Mouse (Mus musculus): ENCODE data around the gene 2610028H24Rik.

2610028H24Rik gene

GRCm38 (mm10) chr10:76488265-76488664 is 39.4 kb downstream of the 2610028H24Rik start:
- no peak for DNase-seq (ENCODE audit: low read depth, low spot score)

- DNase-seq (ENCODE audit: low read depth, low spot score), result no peak
These were observed 40.3 kb downstream of the 2610028H24Rik start for GRCm38 (mm10) chr10:76489205-76489604.

- DNase-seq (ENCODE audit: low read depth, low spot score), result no peak
These were observed 44.6 kb downstream of the 2610028H24Rik start for GRCm38 (mm10) chr10:76493527-76493926.

- DNase-seq (ENCODE audit: low read depth, low spot score), result no peak
These were observed 46.6 kb downstream of the 2610028H24Rik start for GRCm38 (mm10) chr10:76495501-76495900.

- no peak for DNase-seq (ENCODE audit: low read depth, low spot score)
These were observed 47.5 kb downstream of the 2610028H24Rik start for GRCm38 (mm10) chr10:76496366-76496765.

GRCm38 (mm10) chr10:76497522-76497921 is 48.6 kb downstream of the 2610028H24Rik start:
- DNase-seq (ENCODE audit: low read depth, low spot score), result no peak

- DNase-seq (ENCODE audit: low read depth, low spot score), result no peak
These were observed 55.5 kb downstream of the 2610028H24Rik start for GRCm38 (mm10) chr10:76504271-76504943.

- no peak for DNase-seq (ENCODE audit: low read depth, low spot score)
These were observed 57.0 kb downstream of the 2610028H24Rik start for GRCm38 (mm10) chr10:76505865-76506264.
